Mouse (Mus musculus) forebrain, embryonic 15.5 days (tissue): ENCODE data around the gene Anks4b. TPM values are rescaled to one million over a fixed set of nuclear protein-coding genes. Genes with fewer than 3 reads are reported as not detected.

Experiments
- ATAC-seq: fragments of 200-750 bp; cut with Nextera tagmentation; replicated peaks from 2 replicates; pipeline ENCODE4 v1.8.0; 2017; ENCODE audit warnings: mild to moderate bottlenecking, moderate TSS enrichment, moderate library complexity
- H3K27ac ChIP-seq: fragments of 300-500 bp; sonication (generic); replicated peaks from 2 replicates; pipeline ENCODE4 v1.5.1; 2015; ENCODE audit warnings: mild to moderate bottlenecking, inconsistent platforms
- H3K27me3 ChIP-seq: fragments of 300-500 bp; sonication (generic); 2 replicates; pipeline ENCODE4 v1.6.1; 2015; ENCODE audit warnings: inconsistent platforms
- H3K36me3 ChIP-seq: fragments of 300-500 bp; sonication (generic); 2 replicates; pipeline ENCODE4 v1.6.1; 2015; ENCODE audit warnings: mild to moderate bottlenecking, inconsistent platforms
- H3K4me1 ChIP-seq: fragments of 300-500 bp; sonication (generic); 2 replicates; pipeline ENCODE4 v1.6.1; 2015; ENCODE audit warnings: inconsistent platforms
- H3K4me2 ChIP-seq: fragments of 300-500 bp; sonication (generic); replicated peaks from 2 replicates; pipeline ENCODE4 v1.6.1; 2015; ENCODE audit warnings: mild to moderate bottlenecking, inconsistent platforms
- H3K4me3 ChIP-seq: fragments of 300-500 bp; sonication (generic); 2 replicates; pipeline ENCODE4 v1.5.1; 2015; ENCODE audit warnings: mild to moderate bottlenecking, inconsistent platforms
- H3K9ac ChIP-seq: fragments of 300-500 bp; sonication (generic); replicated peaks from 2 replicates; pipeline ENCODE4 v1.6.1; 2015; ENCODE audit warnings: mild to moderate bottlenecking, inconsistent platforms
- H3K9me3 ChIP-seq: fragments of 300-500 bp; sonication (generic); 2 replicates; pipeline ENCODE4 v1.6.1; 2016; ENCODE audit warnings: inconsistent platforms
- WGBS: fragments of 180-500 bp; shearing (Covaris S2); methylation state at CpG from one replicate; pipeline ENCODE4 v1.1.7; 2015; ENCODE audit warnings: mixed read lengths; 5-methylcytosine and 5-hydroxymethylcytosine counted together
- polyA plus RNA-seq: library from polyadenylated mRNA; unstranded; fragments of >200 nt; fragmentation: Nextera tagmentation; extraction: Ambion mirVana; gene quantifications from 2 replicates; pipeline ENCODE4 v1.2.1, GENCODE M21; 2015

Gene Anks4b
- polyA plus RNA-seq, 1 experiment from 2014 or later = 0.05 TPM

DNA sequence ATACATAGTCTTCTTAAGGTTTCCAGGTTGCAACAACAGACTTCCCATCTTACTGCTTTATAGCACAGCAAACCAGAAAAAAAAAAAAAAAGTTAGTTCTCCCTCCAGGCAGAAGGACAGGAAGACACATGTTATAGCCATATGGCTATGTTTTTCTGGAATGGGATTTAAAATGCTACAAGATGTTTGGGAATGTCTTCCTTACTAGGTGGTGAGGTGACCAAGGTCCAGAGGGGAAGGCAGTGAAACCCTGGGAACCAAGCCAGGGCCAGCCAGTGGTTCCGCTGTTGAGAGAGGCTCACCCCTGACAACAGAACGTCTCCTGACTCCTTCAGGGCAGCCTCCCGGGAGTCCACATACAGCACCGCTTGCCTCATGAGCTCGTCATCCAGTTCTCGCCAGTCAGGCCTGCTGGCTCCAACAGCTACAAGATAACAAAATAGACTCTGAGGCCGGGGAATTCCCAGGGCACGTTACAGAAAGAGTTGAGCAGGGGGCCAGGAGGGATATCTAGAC lies 16.6 kb downstream of the Anks4b start:
- no peaks in the 10 kb centered on the region for H3K27me3 ChIP-seq
- ATAC-seq = no peak; the same call in 1 of the 2 replicates
- H3K4me1 ChIP-seq = peaks cover 7% of the 10 kb centered on the region; the same call in 1 of the 2 replicates
- no peak overlapping the region for H3K4me3 ChIP-seq
- WGBS = 64% methylated on average over 8 of the region's 8 CpGs
- no peak overlapping the region for H3K4me2 ChIP-seq
- H3K36me3 ChIP-seq = no peaks in the 10 kb centered on the region
- no peak overlapping the region for H3K9ac ChIP-seq
- no peaks in the 10 kb centered on the region for H3K9me3 ChIP-seq
- no peak overlapping the region for H3K27ac ChIP-seq

DNA sequence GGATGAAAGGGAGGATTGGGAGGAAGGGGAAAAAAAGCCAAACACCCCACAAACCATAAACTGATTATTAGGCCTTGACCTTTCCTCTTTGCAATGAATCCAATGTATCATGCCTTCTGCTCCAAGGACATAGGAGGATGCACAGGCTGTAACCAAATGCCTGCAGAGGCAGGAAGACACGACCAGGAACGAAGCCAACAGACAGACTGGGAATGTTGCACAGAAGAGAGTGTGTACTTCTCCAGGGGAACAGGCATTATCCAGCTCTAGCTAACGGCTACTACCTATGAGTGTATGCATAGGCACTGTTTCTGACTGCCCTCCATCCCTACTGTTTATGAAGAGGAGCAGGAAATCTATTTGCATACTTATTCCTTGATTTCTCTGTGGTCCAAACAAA lies 18.5 kb downstream of the Anks4b start:
- ATAC-seq = no peak
- Histone ChIP-seq H3K9ac (no peak overlapping the region), H3K27ac (no peak overlapping the region), H3K9me3 (no peaks in the 10 kb centered on the region), H3K4me1 (peaks cover 7% of the 10 kb centered on the region; the same call in 1 of the 2 replicates), H3K4me2 (no peak overlapping the region), H3K4me3 (no peak overlapping the region), H3K36me3 (no peaks in the 10 kb centered on the region), H3K27me3 (no peaks in the 10 kb centered on the region)
- 57% methylated on average over 3 of the region's 3 CpGs for WGBS

DNA sequence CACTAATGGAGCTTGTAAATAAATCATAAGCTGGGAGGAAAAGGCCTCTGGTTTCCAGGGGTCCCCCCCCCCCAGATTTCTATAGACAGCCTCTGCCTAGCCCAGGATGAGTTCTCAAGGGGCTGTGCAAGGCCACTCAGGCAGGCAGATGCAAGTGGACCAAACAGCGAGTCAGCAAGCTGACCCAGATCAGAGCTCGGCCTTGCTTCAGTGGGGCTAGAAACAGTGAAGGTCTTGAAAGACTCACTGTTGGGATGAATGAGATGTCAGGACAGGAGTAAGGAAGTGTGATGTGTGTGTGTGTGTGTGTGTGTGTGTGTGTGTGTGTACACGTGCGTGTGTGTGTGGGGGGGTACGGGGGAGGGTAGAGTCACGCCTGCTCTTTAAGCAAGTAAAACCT lies 19.2 kb downstream of the Anks4b start:
- H3K36me3 ChIP-seq = no peaks in the 10 kb centered on the region
- no peak for ATAC-seq
- H3K4me2 ChIP-seq = no peak overlapping the region
- H3K27ac ChIP-seq = no peak overlapping the region
- H3K4me3 ChIP-seq = no peak overlapping the region
- H3K4me1 ChIP-seq = peaks cover 7% of the 10 kb centered on the region; the same call in 1 of the 2 replicates
- no peaks in the 10 kb centered on the region for H3K9me3 ChIP-seq
- H3K27me3 ChIP-seq = no peaks in the 10 kb centered on the region
- WGBS = 87% methylated on average over 6 of the region's 6 CpGs
- H3K9ac ChIP-seq = no peak overlapping the region

- peaks cover 12% of the 10 kb centered on the region for H3K27me3 ChIP-seq
- 38% methylated on average over 4 of the region's 4 CpGs for WGBS
- no peak overlapping the region for H3K4me3 ChIP-seq
- H3K4me2 ChIP-seq = no peak overlapping the region
- 0 out of 2 replicates have a peak, but pooled peaks have one; percentile 11 for ATAC-seq
- no peaks in the 10 kb centered on the region for H3K9me3 ChIP-seq
- no peak overlapping the region for H3K27ac ChIP-seq
- H3K4me1 ChIP-seq = no peaks in the 10 kb centered on the region; the same call in 1 of the 2 replicates
- H3K9ac ChIP-seq = no peak overlapping the region
- no peaks in the 10 kb centered on the region for H3K36me3 ChIP-seq
Measured at GRCm38 (mm10) chr7:120195207-120195606, 21.5 kb downstream of the Anks4b start.

- H3K4me3 ChIP-seq = peak overlapping the region; percentile 31
- no peak for ATAC-seq
- H3K4me1 ChIP-seq = peaks cover 6% of the 10 kb centered on the region; the same call in 1 of the 2 replicates
- H3K27me3 ChIP-seq = peaks cover 46% of the 10 kb centered on the region
- H3K4me2 ChIP-seq = peak overlapping the region; percentile 40
- 1% methylated on average over 13 of the region's 14 CpGs for WGBS
- 0 out of 2 replicates have a peak overlapping the region, but pooled peaks have one; percentile 7 for H3K9ac ChIP-seq
- H3K9me3 ChIP-seq = no peaks in the 10 kb centered on the region
- H3K27ac ChIP-seq = no peak overlapping the region
- no peaks in the 10 kb centered on the region for H3K36me3 ChIP-seq
Measured at GRCm38 (mm10) chr7:120201231-120201744, 27.6 kb downstream of the Anks4b start.

DNA sequence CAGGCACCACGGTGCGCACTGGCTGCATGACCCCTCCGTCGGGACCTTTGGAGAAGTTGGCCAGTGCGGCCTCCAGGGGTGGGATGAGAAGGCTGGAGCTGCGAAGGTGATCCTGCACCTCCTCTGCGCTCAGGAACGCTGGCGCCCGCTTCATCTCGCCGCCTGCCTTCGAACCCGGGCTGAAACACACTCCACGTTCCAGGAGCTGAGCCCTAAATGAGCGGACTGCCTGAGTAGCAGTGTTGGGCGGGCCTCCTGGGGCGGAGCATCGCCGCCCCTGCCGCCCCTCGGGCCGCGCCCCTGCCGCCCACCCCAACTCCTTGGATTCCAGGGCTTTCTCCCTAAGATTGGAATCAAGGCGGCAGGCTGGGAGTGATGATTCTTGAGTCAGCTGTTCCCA lies 28.1 kb downstream of the Anks4b start, which contains the start of gene Crym:
Gene Crym, minus strand, starts transcription at position 341 of the 400 bp plus-strand sequence.
- peaks cover 6% of the 10 kb centered on the region; the same call in 1 of the 2 replicates for H3K4me1 ChIP-seq
- H3K4me2 ChIP-seq = peak within 1 kb of the TSS; percentile 40
- no peak within 1 kb of the TSS for H3K27ac ChIP-seq
- ATAC-seq = 0 out of 2 replicates have a peak, but pooled peaks have one; percentile 7
- no peaks in the 10 kb centered on the region for H3K36me3 ChIP-seq
- H3K4me3 ChIP-seq = peak within 1 kb of the TSS; percentile 31
- WGBS = 3% methylated on average over 26 of the region's 26 CpGs
- H3K27me3 ChIP-seq = peaks cover 46% of the 10 kb centered on the region
- 0 out of 2 replicates have a peak within 1 kb of the TSS, but pooled peaks have one; percentile 7 for H3K9ac ChIP-seq
- no peaks in the 10 kb centered on the region for H3K9me3 ChIP-seq

- H3K9me3 ChIP-seq = no peaks in the 10 kb centered on the region
- no peak within 1 kb of the TSS for H3K27ac ChIP-seq
- ATAC-seq = peak; percentile 81
- no peak within 1 kb of the TSS; the same call in 1 of the 2 replicates for H3K4me2 ChIP-seq
- H3K36me3 ChIP-seq = no peaks in the 10 kb centered on the region
- H3K9ac ChIP-seq = no peak within 1 kb of the TSS
- no peak within 1 kb of the TSS for H3K4me3 ChIP-seq
- H3K27me3 ChIP-seq = peaks cover 46% of the 10 kb centered on the region
- 4% methylated on average over 26 of the region's 26 CpGs for WGBS
- H3K4me1 ChIP-seq = peaks cover 6% of the 10 kb centered on the region; the same call in 1 of the 2 replicates
Measured at GRCm38 (mm10) chr7:120203789-120204188, 30.1 kb downstream of the Anks4b start, which contains the start of gene Abca14. Abca14 (plus strand) TSS chr7:120203961.

DNA sequence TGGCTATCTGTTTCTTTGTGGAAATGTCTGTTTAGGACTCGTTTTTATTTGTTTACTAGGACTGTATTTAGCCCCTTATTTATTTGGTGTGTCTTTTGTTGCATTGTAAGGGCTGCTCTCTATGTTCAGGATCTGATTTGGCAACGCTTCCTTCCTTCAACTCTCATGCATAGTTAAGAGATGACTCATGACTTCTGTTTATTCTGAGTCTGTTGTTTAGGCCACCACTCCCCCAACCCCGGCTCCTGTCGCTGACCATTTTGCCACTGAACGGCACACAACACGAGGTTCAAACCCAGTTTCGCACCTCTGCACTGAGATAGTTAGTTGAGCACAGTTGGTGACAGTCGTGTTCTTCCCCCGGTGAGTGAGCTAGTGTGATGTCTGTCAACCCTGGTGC lies 32.3 kb downstream of the Anks4b start:
- no peak overlapping the region for H3K27ac ChIP-seq
- no peak for ATAC-seq
- WGBS = 52% methylated on average over 9 of the region's 9 CpGs

GRCm38 (mm10) chr7:120228541-120228940 lies 54.9 kb downstream of the Anks4b start:
- H3K4me1 ChIP-seq = 0 out of 2 replicates have a peak, but pooled peaks cover 3% of the 10 kb centered on the region
- no peaks in the 10 kb centered on the region for H3K27me3 ChIP-seq
- no peak overlapping the region for H3K4me2 ChIP-seq
- no peak overlapping the region for H3K27ac ChIP-seq
- H3K4me3 ChIP-seq = no peak overlapping the region
- H3K9ac ChIP-seq = no peak overlapping the region
- H3K36me3 ChIP-seq = no peaks in the 10 kb centered on the region
- no peaks in the 10 kb centered on the region for H3K9me3 ChIP-seq
- no peak for ATAC-seq

More for the DNA sequence above, 32.3 kb downstream of the Anks4b start:
- H3K9ac ChIP-seq = no peak overlapping the region
- H3K9me3 ChIP-seq = no peaks in the 10 kb centered on the region
- peaks cover 6% of the 10 kb centered on the region; the same call in 1 of the 2 replicates for H3K4me1 ChIP-seq
- H3K4me2 ChIP-seq = no peak overlapping the region
- no peaks in the 10 kb centered on the region for H3K36me3 ChIP-seq
- H3K4me3 ChIP-seq = no peak overlapping the region
- peaks cover 26% of the 10 kb centered on the region for H3K27me3 ChIP-seq

Other genes starting within 250 kb of the Anks4b start
- 0.06 and 0.22 TPM in 2 replicates for gene Dnah3, start 78.6 kb upstream of the Anks4b start, polyA plus RNA-seq
- 6.2 and 7.7 TPM in 2 replicates for gene Tmem159, start 71.5 kb upstream of the Anks4b start, polyA plus RNA-seq
- gene Zp2, start 28.6 kb upstream of the Anks4b start, polyA plus RNA-seq = not detected in 2 replicates
- 44.5 and 44.6 TPM in 2 replicates for gene Crym, start 28.3 kb downstream of the Anks4b start, polyA plus RNA-seq
- gene Abca14, start 30.1 kb downstream of the Anks4b start, polyA plus RNA-seq = 0.03 TPM in 1 of 2 replicates, not detected in the other
- gene Abca15, start 154.8 kb downstream of the Anks4b start, polyA plus RNA-seq = not detected in 2 replicates
- not detected in 2 replicates for gene Abca16, start 235.8 kb downstream of the Anks4b start, polyA plus RNA-seq